Mouse (Mus musculus) heart, embryonic 13.5 days (tissue): Measurements from ENCODE around the gene Stag1. TPM values are rescaled to one million over a fixed set of nuclear protein-coding genes. Genes with fewer than 3 reads are reported as not detected.

Source experiments
- ATAC-seq: fragments of 200-750 bp; cut with Nextera tagmentation; 2 replicates; pipeline ENCODE4 v1.8.0; 2017; ENCODE audit warnings: moderate TSS enrichment; ENCODE audit not compliant: insufficient number of reproducible peaks, low FRiP score, low TSS enrichment; ENCODE audit errors: extremely low read depth
- H3K27ac ChIP-seq: fragments of 300-500 bp; sonication (generic); replicated peaks from 2 replicates; pipeline ENCODE4 v1.5.1; 2015; ENCODE audit warnings: moderate library complexity, mild to moderate bottlenecking, inconsistent platforms
- H3K27me3 ChIP-seq: fragments of 300-500 bp; sonication (generic); replicated peaks from 2 replicates; pipeline ENCODE4 v1.6.1; 2015; ENCODE audit warnings: mild to moderate bottlenecking, inconsistent platforms
- H3K36me3 ChIP-seq: fragments of 300-500 bp; sonication (generic); 2 replicates; pipeline ENCODE4 v1.6.1; 2015; ENCODE audit warnings: mild to moderate bottlenecking, inconsistent platforms
- H3K4me1 ChIP-seq: fragments of 300-500 bp; sonication (generic); 2 replicates; pipeline ENCODE4 v1.6.1; 2015; ENCODE audit warnings: inconsistent platforms
- H3K4me2 ChIP-seq: fragments of 300-500 bp; sonication (generic); 2 replicates; pipeline ENCODE4 v1.6.1; 2015; ENCODE audit warnings: inconsistent platforms, mild to moderate bottlenecking, moderate library complexity
- H3K4me3 ChIP-seq: fragments of 300-500 bp; sonication (generic); 2 replicates; pipeline ENCODE4 v1.5.1; 2015; ENCODE audit warnings: moderate library complexity, mild to moderate bottlenecking, inconsistent platforms
- H3K9ac ChIP-seq: fragments of 300-500 bp; sonication (generic); 2 replicates; pipeline ENCODE4 v1.6.1; 2015; ENCODE audit warnings: inconsistent platforms, mild to moderate bottlenecking, moderate library complexity
- H3K9me3 ChIP-seq: fragments of 300-500 bp; sonication (generic); 2 replicates; pipeline ENCODE4 v1.6.1; 2016; ENCODE audit warnings: inconsistent platforms
- WGBS: fragments of 180-500 bp; shearing (Covaris S2); methylation state at CpG from one replicate; pipeline ENCODE4 v1.1.7; 2015; ENCODE audit warnings: mixed read lengths; 5-methylcytosine and 5-hydroxymethylcytosine counted together
- polyA plus RNA-seq: library from polyadenylated mRNA; unstranded; fragments of >200 nt; fragmentation: Nextera tagmentation; extraction: Ambion mirVana; gene quantifications from 2 replicates; pipeline ENCODE4 v1.2.1, GENCODE M21; 2015

Gene Stag1
- polyA plus RNA-seq, 1 experiment from 2014 or later: 25.7 TPM

DNA sequence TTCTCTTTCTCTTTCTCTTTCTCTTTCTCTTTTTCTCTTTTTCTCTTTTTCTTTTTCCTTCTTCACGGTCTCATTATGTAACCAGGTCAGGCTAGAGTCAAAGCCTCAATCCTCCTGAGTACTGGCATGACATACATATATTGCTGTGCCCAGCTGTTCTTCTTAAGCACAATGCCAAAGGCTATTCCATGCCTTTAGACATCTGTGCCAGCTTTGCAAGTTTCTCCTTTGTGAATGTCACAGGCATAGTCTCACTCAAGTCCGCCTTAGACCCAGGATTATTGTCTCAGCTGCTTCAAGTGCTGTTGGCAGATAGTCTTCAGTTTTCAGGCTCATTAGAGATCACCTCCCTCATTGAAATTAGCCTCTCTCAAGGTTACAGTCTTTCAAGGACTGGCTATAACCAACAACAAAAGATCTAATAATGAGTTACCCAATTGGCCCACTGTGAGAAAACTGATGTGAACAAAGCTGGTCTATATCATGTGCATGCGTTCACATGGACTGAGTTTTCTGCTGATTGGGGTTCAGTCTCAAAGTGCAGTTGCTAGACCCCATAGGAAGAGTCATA, 16.0 kb downstream of the Stag1 start:
- no peak overlapping the region for H3K4me2 ChIP-seq
- H3K27me3 ChIP-seq: no peaks in the 10 kb centered on the region
- no peaks in the 10 kb centered on the region for H3K36me3 ChIP-seq
- WGBS: 84% methylated on average over 3 of the region's 3 CpGs
- peaks cover 8% of the 10 kb centered on the region; the same call in 1 of the 2 replicates for H3K4me1 ChIP-seq
- H3K9ac ChIP-seq: no peak overlapping the region
- H3K9me3 ChIP-seq: no peaks in the 10 kb centered on the region
- ATAC-seq: no peak
- no peak overlapping the region for H3K27ac ChIP-seq
- no peak overlapping the region for H3K4me3 ChIP-seq

- H3K36me3 ChIP-seq: no peaks in the 10 kb centered on the region
- no peak overlapping the region for H3K9ac ChIP-seq
- ATAC-seq: no peak
- WGBS: 48% methylated on average over 11 of the region's 11 CpGs
- H3K4me2 ChIP-seq: peak overlapping the region; percentile 6
- peaks cover 8% of the 10 kb centered on the region; the same call in 1 of the 2 replicates for H3K4me1 ChIP-seq
- H3K27me3 ChIP-seq: no peaks in the 10 kb centered on the region
- no peak overlapping the region for H3K27ac ChIP-seq
- no peak overlapping the region for H3K4me3 ChIP-seq
- H3K9me3 ChIP-seq: no peaks in the 10 kb centered on the region
Measured at GRCm38 (mm10) chr9:100616947-100617346, 19.3 kb downstream of the Stag1 start.

GRCm38 (mm10) chr9:100626258-100626657, 28.7 kb downstream of the Stag1 start:
- Histone ChIP-seq H3K4me3 (no peak overlapping the region), H3K9me3 (no peaks in the 10 kb centered on the region), H3K27me3 (no peaks in the 10 kb centered on the region), H3K4me2 (no peak overlapping the region), H3K36me3 (no peaks in the 10 kb centered on the region), H3K27ac (no peak overlapping the region), H3K9ac (no peak overlapping the region), H3K4me1 (no peaks in the 10 kb centered on the region)
- no peak for ATAC-seq
- WGBS: 70% methylated on average over 2 of the region's 2 CpGs

GRCm38 (mm10) chr9:100640754-100641153, 43.2 kb downstream of the Stag1 start:
- Histone ChIP-seq H3K27me3 (no peaks in the 10 kb centered on the region), H3K4me3 (no peak overlapping the region), H3K27ac (no peak overlapping the region), H3K4me2 (no peak overlapping the region), H3K4me1 (peaks cover 20% of the 10 kb centered on the region), H3K9me3 (no peaks in the 10 kb centered on the region), H3K36me3 (no peaks in the 10 kb centered on the region), H3K9ac (no peak overlapping the region; the same call in 1 of the 2 replicates)
- 83% methylated on average over 2 of the region's 2 CpGs for WGBS
- ATAC-seq: no peak

- Histone ChIP-seq H3K36me3 (no peaks in the 10 kb centered on the region), H3K4me1 (peaks cover 21% of the 10 kb centered on the region), H3K27ac (peak overlapping the region; percentile 99), H3K4me3 (peak overlapping the region; percentile 82), H3K27me3 (no peaks in the 10 kb centered on the region), H3K9me3 (no peaks in the 10 kb centered on the region), H3K4me2 (peak overlapping the region; percentile 87), H3K9ac (peak overlapping the region; percentile 86)
- no peak for ATAC-seq
- WGBS: 61% methylated on average over 6 of the region's 6 CpGs
Measured at GRCm38 (mm10) chr9:100641391-100642085, 43.9 kb downstream of the Stag1 start.

GRCm38 (mm10) chr9:100642186-100642839, 44.7 kb downstream of the Stag1 start:
- H3K4me1 ChIP-seq: peaks cover 28% of the 10 kb centered on the region
- peak overlapping the region; percentile 99 for H3K27ac ChIP-seq
- no peaks in the 10 kb centered on the region for H3K27me3 ChIP-seq
- H3K4me3 ChIP-seq: peak overlapping the region; percentile 82
- H3K4me2 ChIP-seq: peak overlapping the region; percentile 87
- H3K9ac ChIP-seq: peak overlapping the region; percentile 86
- WGBS: under 1% methylated on average over 16 of the region's 16 CpGs
- no peaks in the 10 kb centered on the region for H3K36me3 ChIP-seq
- H3K9me3 ChIP-seq: no peaks in the 10 kb centered on the region
- no peak for ATAC-seq

DNA sequence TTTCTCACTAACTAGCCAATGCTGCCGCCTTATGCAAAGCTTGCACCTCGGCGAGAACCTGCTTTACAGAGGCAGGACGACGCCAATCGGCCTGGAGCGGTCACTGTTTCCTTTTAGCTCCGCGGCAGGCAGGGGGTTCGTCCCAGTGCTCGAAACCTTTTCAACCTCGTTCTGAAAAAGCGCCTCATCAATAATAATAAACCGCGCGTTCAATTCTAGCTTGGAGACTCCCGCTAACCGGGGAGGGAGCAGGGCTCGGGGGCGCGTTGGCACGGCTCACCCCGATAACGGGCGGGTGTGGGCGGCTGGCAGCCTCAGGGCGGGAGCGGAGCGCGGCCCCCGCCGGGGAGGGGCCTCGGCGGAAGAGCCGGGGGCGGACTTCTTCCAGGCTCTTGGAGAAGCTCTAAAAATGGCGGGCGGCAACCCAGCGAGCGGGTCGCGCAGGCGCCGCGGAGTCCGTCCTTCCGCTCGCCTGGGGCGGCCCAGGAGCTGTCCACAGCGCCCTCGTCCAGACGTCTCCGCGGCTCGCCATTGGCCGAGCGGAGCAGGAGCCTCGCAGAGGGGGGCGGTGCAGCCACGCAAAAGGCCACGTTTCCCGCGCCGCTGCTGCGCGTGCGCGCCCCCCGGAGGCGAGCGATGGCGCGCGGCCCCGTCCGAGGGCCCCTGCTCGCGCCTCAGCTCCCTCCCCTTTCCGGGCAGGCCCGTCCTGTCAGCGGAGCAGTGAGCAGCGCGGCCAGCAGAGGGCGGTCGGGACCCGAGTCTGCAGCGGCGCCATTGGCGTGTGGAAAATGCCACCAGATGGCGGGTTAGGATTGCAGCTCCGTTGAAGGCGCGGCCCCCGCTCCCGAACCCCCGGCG, 45.5 kb downstream of the Stag1 start:
- peak; percentile 98 for ATAC-seq
- Histone ChIP-seq H3K9me3 (no peaks in the 10 kb centered on the region), H3K4me3 (peak overlapping the region; percentile 82), H3K27me3 (no peaks in the 10 kb centered on the region), H3K27ac (peak overlapping the region; percentile 99), H3K9ac (peak overlapping the region; percentile 97), H3K4me2 (peak overlapping the region; percentile 87), H3K36me3 (no peaks in the 10 kb centered on the region), H3K4me1 (peaks cover 30% of the 10 kb centered on the region)
- under 1% methylated on average over 90 of the region's 97 CpGs for WGBS

- Histone ChIP-seq H3K27ac (peak overlapping the region; percentile 99), H3K4me2 (peak overlapping the region; percentile 79), H3K4me1 (peaks cover 30% of the 10 kb centered on the region), H3K27me3 (no peaks in the 10 kb centered on the region), H3K9me3 (no peaks in the 10 kb centered on the region), H3K36me3 (peaks cover 4% of the 10 kb centered on the region; the same call in 1 of the 2 replicates), H3K4me3 (peak overlapping the region; percentile 82), H3K9ac (peak overlapping the region; percentile 97)
- ATAC-seq: no peak; the same call in 1 of the 2 replicates
- WGBS: under 1% methylated on average over 58 of the region's 64 CpGs
Measured at GRCm38 (mm10) chr9:100644071-100644771, 46.6 kb downstream of the Stag1 start.

- WGBS: 36% methylated on average over 8 of the region's 8 CpGs
- Histone ChIP-seq H3K27me3 (no peaks in the 10 kb centered on the region), H3K9ac (peak overlapping the region; percentile 97), H3K4me2 (peak overlapping the region; percentile 79), H3K4me1 (peaks cover 30% of the 10 kb centered on the region), H3K36me3 (peaks cover 4% of the 10 kb centered on the region; the same call in 1 of the 2 replicates), H3K9me3 (no peaks in the 10 kb centered on the region), H3K4me3 (peak overlapping the region; percentile 82), H3K27ac (no peak overlapping the region)
- no peak for ATAC-seq
Measured at GRCm38 (mm10) chr9:100645026-100645940, 47.7 kb downstream of the Stag1 start.

- ATAC-seq: no peak
- 75% methylated on average over 2 of the region's 2 CpGs for WGBS
- peaks cover 26% of the 10 kb centered on the region for H3K4me1 ChIP-seq
Measured at GRCm38 (mm10) chr9:100646276-100646675, 48.7 kb downstream of the Stag1 start.

More at GRCm38 (mm10) chr9:100646276-100646675, 48.7 kb downstream of the Stag1 start:
- Histone ChIP-seq H3K9ac (no peak overlapping the region), H3K27me3 (no peaks in the 10 kb centered on the region), H3K4me2 (no peak overlapping the region), H3K4me3 (no peak overlapping the region), H3K27ac (no peak overlapping the region), H3K36me3 (peaks cover 4% of the 10 kb centered on the region; the same call in 1 of the 2 replicates), H3K9me3 (no peaks in the 10 kb centered on the region)
